Comparison of ENCODE assay signal across 8 mouse cellular contexts in genomic region chr7:30422560-30422959, GRCm38 (mm10). TPM values are rescaled to one million over a fixed set of nuclear protein-coding genes. Genes with fewer than 3 reads are reported as not detected.
DNase-seq lines count a peak whose midpoint lies in the region; ATAC-seq and TF ChIP-seq lines count a peak whose summit lies in the region.
"Had no signal": no experiment of that assay in that cellular context is flagged by ENCODE, and none has a peak within 500 bp of the region (broad histone marks: within the 10 kb centered on the region; RNA-seq: fewer than 3 reads in every experiment).

No protein-coding gene starts in this region.

- peak overlapping the region; percentile 95 for H3K4me2 ChIP-seq in embryonic facial prominence, embryonic 14.5 days (ENCODE audit: low read depth, low read length)
- H3K4me2 ChIP-seq in intestine, embryonic 16.5 days (ENCODE audit: low read depth, low read length) = peak overlapping the region; percentile 90

- H3K4me3 ChIP-seq in megakaryocyte, embryonic 14.5 days (replicated peaks) = peak overlapping the region; percentile 94
- peak overlapping the region; percentile 56 for H3K4me3 ChIP-seq in embryonic facial prominence, embryonic 14.5 days (ENCODE audit: low read depth, low read length)
- H3K4me3 ChIP-seq in intestine, embryonic 16.5 days (ENCODE audit: low read length) = peak overlapping the region; percentile 63
- H3K4me3 ChIP-seq in olfactory bulb, adult 2 months (ENCODE audit: insufficient read depth, low read depth, low read length) = peak overlapping the region; percentile 74

- no peak for TF ChIP-seq POLR2A in olfactory bulb, adult 2 months (IDR thresholded peaks at IDR 0.05; ENCODE audit: insufficient read depth, low read depth, low read length)

- ATAC-seq in megakaryocyte, adult 5-6 weeks (ENCODE audit: poor library complexity, severe bottlenecking) = no peak
- no peak; the same call in 1 of the 2 replicates for ATAC-seq in embryonic facial prominence, embryonic 14.5 days (ENCODE audit: low read depth)
- ATAC-seq in intestine, embryonic 16.5 days = peak; percentile 41

- H3K27me3 ChIP-seq in megakaryocyte, embryonic 14.5 days (replicated peaks) = no peaks in the 10 kb centered on the region
- no peaks in the 10 kb centered on the region; the same call in 1 of the 2 replicates for H3K27me3 ChIP-seq in embryonic facial prominence, embryonic 14.5 days (replicated peaks; ENCODE audit: control insufficient read depth, insufficient read depth, low read length)
- H3K27me3 ChIP-seq in intestine, embryonic 16.5 days (replicated peaks; ENCODE audit: control insufficient read depth, insufficient read depth, low read length) = no peaks in the 10 kb centered on the region

- peaks cover 44% of the 10 kb centered on the region for H3K36me3 ChIP-seq in megakaryocyte, embryonic 14.5 days (replicated peaks; ENCODE audit: low read length)
- peaks cover 22% of the 10 kb centered on the region; the same call in 1 of the 2 replicates for H3K36me3 ChIP-seq in embryonic facial prominence, embryonic 14.5 days (ENCODE audit: control insufficient read depth, insufficient read depth, low read length)
- H3K36me3 ChIP-seq in intestine, embryonic 16.5 days (ENCODE audit: control insufficient read depth, insufficient read depth, low read length) = peaks cover 9% of the 10 kb centered on the region

- WGBS in embryonic facial prominence, embryonic 14.5 days = 10% methylated on average over 9 of the region's 9 CpGs
- 10% methylated on average over 9 of the region's 9 CpGs for whole genome bisulfite sequencing in intestine, embryonic 16.5 days
- WGBS in olfactory bulb, adult 2 months = 7% methylated on average over 9 of the region's 9 CpGs

- H3K9me3 ChIP-seq in megakaryocyte, embryonic 14.5 days = no peaks in the 10 kb centered on the region
- H3K9me3 ChIP-seq in embryonic facial prominence, embryonic 14.5 days (ENCODE audit: control insufficient read depth, low read length) = peaks cover 7% of the 10 kb centered on the region; the same call in 1 of the 2 replicates
- no peaks in the 10 kb centered on the region for H3K9me3 ChIP-seq in intestine, embryonic 16.5 days (ENCODE audit: control insufficient read depth, low read length)

- DNase-seq in embryonic facial prominence, embryonic 14.5 days (ENCODE audit: low spot score) = no peak
- DNase-seq in adrenal gland, adult 2 months = no peak
- no peak for DNase-seq in left cerebral cortex, postnatal 25 days (ENCODE audit: low spot score in 2 of 2)

- H3K4me1 ChIP-seq in megakaryocyte, embryonic 14.5 days = peaks cover 76% of the 10 kb centered on the region
- no peaks in the 10 kb centered on the region for H3K4me1 ChIP-seq in embryonic facial prominence, embryonic 14.5 days (ENCODE audit: control insufficient read depth, insufficient read depth, low read length)
- peaks cover 9% of the 10 kb centered on the region; the same call in 1 of the 2 replicates for H3K4me1 ChIP-seq in intestine, embryonic 16.5 days (ENCODE audit: control insufficient read depth, insufficient read depth, low read length)
- H3K4me1 ChIP-seq in olfactory bulb, adult 2 months (ENCODE audit: control insufficient read depth, insufficient read depth, low read length) = peaks cover 11% of the 10 kb centered on the region

- intact Hi-C loops in left cerebral cortex, postnatal 25 days (cut with DNase I) = loop anchor here (2.0 kb wide), 1 partner anchor 50 kb away; no protein-coding TSS in a partner anchor

- TF ChIP-seq CTCF in olfactory bulb, adult 2 months (IDR thresholded peaks at IDR 0.05; ENCODE audit: insufficient read depth, low read depth, low read length) = no peak

- peak overlapping the region; percentile 66 for H3K9ac ChIP-seq in embryonic facial prominence, embryonic 14.5 days (ENCODE audit: low read depth, low read length)
- peak overlapping the region; percentile 59 for H3K9ac ChIP-seq in intestine, embryonic 16.5 days (ENCODE audit: low read depth, low read length)

- H3K27ac ChIP-seq in embryonic facial prominence, embryonic 14.5 days (replicated peaks; ENCODE audit: low read depth, low read length) = no peak overlapping the region; the same call in 1 of the 2 replicates
- H3K27ac ChIP-seq in intestine, embryonic 16.5 days (ENCODE audit: low read length) = peak overlapping the region; percentile 54
- H3K27ac ChIP-seq in olfactory bulb, adult 2 months (ENCODE audit: insufficient read depth, low read depth, low read length) = peak overlapping the region; percentile 83

RNA-seq across cellular contexts. Expression of gene Nfkbid, which starts 1.0 kb away (rescaled TPM):
- polyA plus RNA-seq in megakaryocyte, embryonic 14.5 days (2012; ENCODE audit: insufficient read depth, low replicate concordance) = 8.3 and 10.0 TPM in 2 replicates
- 23.0 and 28.6 TPM in 2 replicates for total RNA-seq in megakaryocyte, adult 5-6 weeks (2015)
- total RNA-seq in megakaryocyte, adult 5-6 weeks (2017) = 13.3 and 17.2 TPM in 2 replicates
- polyA plus RNA-seq in embryonic facial prominence, embryonic 14.5 days (2014; fragmentation: Nextera tagmentation; extraction: Ambion mirVana) = 1.0 and 2.0 TPM in 2 replicates
- 2.6 TPM in 2 replicates for polyA plus RNA-seq in intestine, embryonic 16.5 days (2015; fragmentation: Nextera tagmentation; extraction: Ambion mirVana)
- polyA plus RNA-seq in olfactory bulb, adult 2 months (2012; ENCODE audit: insufficient read depth, insufficient read length, low replicate concordance, missing spikeins) = not detected in 2 replicates
- 1 to 10 TPM; 1.1 to 1.3 TPM for total RNA-seq in adrenal gland, adult 2 months (2021)
- polyA plus RNA-seq in adrenal gland, adult 2 months (2012; rRNA removed) = 3.7 and 4.1 TPM in 2 replicates
- total RNA-seq in left cerebral cortex, postnatal 25 days (2021) = 1 to 10 TPM; 2.6 to 2.7 TPM

RNA-seq across cellular contexts. Expression of gene Hcst, which starts 2.9 kb away (rescaled TPM):
- 11.1 and 14.2 TPM in 2 replicates for polyA plus RNA-seq in megakaryocyte, embryonic 14.5 days (2012; ENCODE audit: insufficient read depth, low replicate concordance)
- total RNA-seq in megakaryocyte, adult 5-6 weeks (2015) = 45.8 and 47.6 TPM in 2 replicates
- total RNA-seq in megakaryocyte, adult 5-6 weeks (2017) = 13.3 and 18.5 TPM in 2 replicates
- polyA plus RNA-seq in embryonic facial prominence, embryonic 14.5 days (2014; fragmentation: Nextera tagmentation; extraction: Ambion mirVana) = 2.2 and 2.4 TPM in 2 replicates
- polyA plus RNA-seq in intestine, embryonic 16.5 days (2015; fragmentation: Nextera tagmentation; extraction: Ambion mirVana) = 2.4 and 3.1 TPM in 2 replicates
- not detected in 2 replicates for polyA plus RNA-seq in olfactory bulb, adult 2 months (2012; ENCODE audit: insufficient read depth, insufficient read length, low replicate concordance, missing spikeins)
- 1 to 10 TPM; 1.2 to 2.0 TPM for total RNA-seq in adrenal gland, adult 2 months (2021)
- polyA plus RNA-seq in adrenal gland, adult 2 months (2012; rRNA removed) = 6.3 and 7.9 TPM in 2 replicates
- 1 to 10 TPM in 1 of 2 experiments, not detected in 1; 1.2 TPM for total RNA-seq in left cerebral cortex, postnatal 25 days (2021)

RNA-seq across cellular contexts. Expression of gene Tyrobp, which starts 9.0 kb away (rescaled TPM):
- 20.9 and 273 TPM in 2 replicates for polyA plus RNA-seq in megakaryocyte, embryonic 14.5 days (2012; ENCODE audit: insufficient read depth, low replicate concordance)
- total RNA-seq in megakaryocyte, adult 5-6 weeks (2015) = 2,723 and 2,838 TPM in 2 replicates
- 1,463 and 1,715 TPM in 2 replicates for total RNA-seq in megakaryocyte, adult 5-6 weeks (2017)
- polyA plus RNA-seq in embryonic facial prominence, embryonic 14.5 days (2014; fragmentation: Nextera tagmentation; extraction: Ambion mirVana) = 82.9 and 97.0 TPM in 2 replicates
- polyA plus RNA-seq in intestine, embryonic 16.5 days (2015; fragmentation: Nextera tagmentation; extraction: Ambion mirVana) = 55.2 and 59.9 TPM in 2 replicates
- polyA plus RNA-seq in olfactory bulb, adult 2 months (2012; ENCODE audit: insufficient read depth, insufficient read length, low replicate concordance, missing spikeins) = not detected in 2 replicates
- 10 to 100 TPM; 34.7 to 41.9 TPM for total RNA-seq in adrenal gland, adult 2 months (2021)
- polyA plus RNA-seq in adrenal gland, adult 2 months (2012; rRNA removed) = 73.3 and 87.9 TPM in 2 replicates
- 10 to 100 TPM; 28.7 to 29.8 TPM for total RNA-seq in left cerebral cortex, postnatal 25 days (2021)

RNA-seq across cellular contexts. Expression of gene Aplp1, which starts 22.8 kb away (rescaled TPM):
- polyA plus RNA-seq in megakaryocyte, embryonic 14.5 days (2012; ENCODE audit: insufficient read depth, low replicate concordance) = 2.1 and 5.5 TPM in 2 replicates
- total RNA-seq in megakaryocyte, adult 5-6 weeks (2015) = 0.07 and 0.25 TPM in 2 replicates
- total RNA-seq in megakaryocyte, adult 5-6 weeks (2017) = 0.08 TPM in 1 of 2 replicates, not detected in the other
- 51.0 and 53.6 TPM in 2 replicates for polyA plus RNA-seq in embryonic facial prominence, embryonic 14.5 days (2014; fragmentation: Nextera tagmentation; extraction: Ambion mirVana)
- 32.4 and 33.3 TPM in 2 replicates for polyA plus RNA-seq in intestine, embryonic 16.5 days (2015; fragmentation: Nextera tagmentation; extraction: Ambion mirVana)
- 174 TPM in 1 of 2 replicates, not detected in the other for polyA plus RNA-seq in olfactory bulb, adult 2 months (2012; ENCODE audit: insufficient read depth, insufficient read length, low replicate concordance, missing spikeins)
- total RNA-seq in adrenal gland, adult 2 months (2021) = 10 to 100 TPM; 22.7 to 43.2 TPM
- 37.7 and 54.1 TPM in 2 replicates for polyA plus RNA-seq in adrenal gland, adult 2 months (2012; rRNA removed)
- total RNA-seq in left cerebral cortex, postnatal 25 days (2021) = 1,000 to 10,000 TPM; 1,270 to 1,289 TPM
- total RNA-seq: hematopoietic stem cell, adult 5-6 weeks had no signal

RNA-seq across cellular contexts. Expression of gene Kirrel2, which starts 34.9 kb away (rescaled TPM):
- not detected in 2 replicates for polyA plus RNA-seq in megakaryocyte, embryonic 14.5 days (2012; ENCODE audit: insufficient read depth, low replicate concordance)
- not detected in 2 replicates for total RNA-seq in megakaryocyte, adult 5-6 weeks (2015)
- total RNA-seq in megakaryocyte, adult 5-6 weeks (2017) = 0.07 TPM in 1 of 2 replicates, not detected in the other
- 0.45 and 0.82 TPM in 2 replicates for polyA plus RNA-seq in embryonic facial prominence, embryonic 14.5 days (2014; fragmentation: Nextera tagmentation; extraction: Ambion mirVana)
- polyA plus RNA-seq in intestine, embryonic 16.5 days (2015; fragmentation: Nextera tagmentation; extraction: Ambion mirVana) = 1.0 and 1.1 TPM in 2 replicates
- polyA plus RNA-seq in olfactory bulb, adult 2 months (2012; ENCODE audit: insufficient read depth, insufficient read length, low replicate concordance, missing spikeins) = not detected in 2 replicates
- total RNA-seq in adrenal gland, adult 2 months (2021) = not detected
- polyA plus RNA-seq in adrenal gland, adult 2 months (2012; rRNA removed) = not detected in 2 replicates
- total RNA-seq in left cerebral cortex, postnatal 25 days (2021) = 10 to 100 TPM; 11.4 to 11.7 TPM
- total RNA-seq: hematopoietic stem cell, adult 5-6 weeks had no signal

Comparison
In these comparisons a context has a peak if more than half of its experiments do, and no peak if none do; other contexts are left out.
1. RNA of gene Tyrobp, which starts 9.0 kb away (polyA plus RNA-seq): 20.9 to 273 TPM in megakaryocyte, embryonic 14.5 days, 82.9 to 97.0 TPM in embryonic facial prominence, embryonic 14.5 days, 73.3 to 87.9 TPM in adrenal gland, adult 2 months and 55.2 to 59.9 TPM in intestine, embryonic 16.5 days; not detected in olfactory bulb, adult 2 months; every median in the first group is over 10 times any median in the second.
2. Peak in every context shown above with its lines, with median percentiles within 50 percentile points of each other: H3K4me3 ChIP-seq.